27 mouse cellular contexts compared by ENCODE assay signal in the genomic region with DNA sequence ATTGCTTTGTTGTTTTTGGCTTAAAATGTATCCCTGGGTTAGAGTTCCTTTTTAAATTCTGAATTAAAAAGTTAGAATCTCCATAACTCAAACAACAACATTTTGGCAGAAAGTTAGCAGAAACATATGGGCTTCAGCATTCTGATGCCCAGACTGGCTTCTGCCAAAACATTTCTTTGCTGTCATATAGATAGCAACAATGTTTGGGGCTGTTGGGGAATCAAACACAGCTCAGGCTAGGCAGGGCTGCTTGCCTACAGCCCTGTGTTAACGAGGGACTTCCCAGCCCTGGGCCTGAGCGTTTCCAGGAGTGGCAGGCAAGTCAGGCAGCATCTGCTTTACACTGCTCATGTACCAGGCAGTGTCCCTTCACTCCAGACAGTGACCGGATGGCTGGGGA.
A peak's percentile ranks its signal among the peaks of the same experiment; 100 is the strongest.
DNase-seq lines count a peak whose midpoint lies in the region; ATAC-seq and TF ChIP-seq lines count a peak whose summit lies in the region.
"Had no signal": no experiment of that assay in that cellular context is flagged by ENCODE, and none has a peak within 500 bp of the region (broad histone marks: within the 10 kb centered on the region; RNA-seq: fewer than 3 reads in every experiment).

No protein-coding gene starts in this region.

- TF ChIP-seq POLR2A in brain, embryonic 14.5 days (IDR thresholded peaks at IDR 0.05; ENCODE audit: borderline replicate concordance, extremely low read depth, insufficient read depth, insufficient read length, poor library complexity, severe bottlenecking): no peak

- DNase-seq in frontal cortex, postnatal 14 days (ENCODE audit: low spot score in 2 of 2): no peak
- peak; percentile 2 for DNase-seq in lung, embryonic 14.5 days
- DNase-seq in lung, postnatal 14 days: no peak
- DNase-seq in brain, embryonic 14.5 days (ENCODE audit: low read depth): peak; percentile 52
- peak; percentile 74 for DNase-seq in forebrain, postnatal 0 days
- DNase-seq: adrenal gland, adult 2 months; adrenal gland, postnatal 36 days; B cell, adult 2 months; cerebellum, adult 8-10 months; cerebellum, postnatal 36 days; gastrocnemius, postnatal 25 days; heart, adult 11 months; layer of hippocampus, postnatal 36 days; liver, embryonic 13.5 days; lung, adult 18-20 months; lung, postnatal 10 days; retina, postnatal 1 day had no signal

- TF ChIP-seq CTCF in lung, embryonic 14.5 days (IDR thresholded peaks at IDR 0.05; ENCODE audit: low read depth): no peak
- no peak for TF ChIP-seq CTCF in brain, embryonic 14.5 days (IDR thresholded peaks at IDR 0.05; ENCODE audit: borderline replicate concordance, extremely low read depth, insufficient read depth, insufficient read length)
- TF ChIP-seq CTCF in forebrain, postnatal 0 days (IDR thresholded peaks at IDR 0.05; ENCODE audit: low read depth): no peak

- H3K27ac ChIP-seq in lung, embryonic 14.5 days (ENCODE audit: low read depth): no peak overlapping the region
- H3K27ac ChIP-seq in forebrain, postnatal 0 days (ENCODE audit: low read depth, low read length): no peak overlapping the region
- H3K27ac ChIP-seq: embryonic facial prominence, embryonic 12.5 days; heart, embryonic 10.5 days; heart, embryonic 15.5 days; limb, embryonic 10.5 days; limb, embryonic 15.5 days; liver, embryonic 13.5 days; midbrain, embryonic 15.5 days; neural tube, embryonic 15.5 days; stomach, embryonic 15.5 days had no signal

- H3K9ac ChIP-seq in lung, embryonic 14.5 days: no peak overlapping the region
- no peak overlapping the region for H3K9ac ChIP-seq in forebrain, postnatal 0 days
- H3K9ac ChIP-seq: embryonic facial prominence, embryonic 12.5 days; heart, embryonic 15.5 days; limb, embryonic 15.5 days; liver, embryonic 13.5 days; midbrain, embryonic 15.5 days; neural tube, embryonic 15.5 days; stomach, embryonic 15.5 days had no signal

- no peaks in the 10 kb centered on the region for H3K4me1 ChIP-seq in lung, embryonic 14.5 days (ENCODE audit: insufficient read depth)
- no peaks in the 10 kb centered on the region for H3K4me1 ChIP-seq in forebrain, postnatal 0 days (ENCODE audit: insufficient read depth)
- H3K4me1 ChIP-seq: embryonic facial prominence, embryonic 12.5 days; heart, embryonic 10.5 days; heart, embryonic 15.5 days; limb, embryonic 10.5 days; limb, embryonic 15.5 days; liver, embryonic 13.5 days; midbrain, embryonic 15.5 days; neural tube, embryonic 15.5 days; stomach, embryonic 15.5 days had no signal

- no peak overlapping the region for H3K4me2 ChIP-seq in lung, embryonic 14.5 days
- H3K4me2 ChIP-seq in forebrain, postnatal 0 days (ENCODE audit: low read depth): no peak overlapping the region
- H3K4me2 ChIP-seq: embryonic facial prominence, embryonic 12.5 days; heart, embryonic 15.5 days; limb, embryonic 15.5 days; liver, embryonic 13.5 days; midbrain, embryonic 15.5 days; neural tube, embryonic 15.5 days; stomach, embryonic 15.5 days had no signal

- no peaks in the 10 kb centered on the region for H3K36me3 ChIP-seq in lung, embryonic 14.5 days (ENCODE audit: insufficient read depth)
- no peaks in the 10 kb centered on the region for H3K36me3 ChIP-seq in forebrain, postnatal 0 days (ENCODE audit: insufficient read depth)
- H3K36me3 ChIP-seq: embryonic facial prominence, embryonic 12.5 days; heart, embryonic 10.5 days; heart, embryonic 15.5 days; limb, embryonic 10.5 days; limb, embryonic 15.5 days; liver, embryonic 13.5 days; midbrain, embryonic 15.5 days; neural tube, embryonic 15.5 days; stomach, embryonic 15.5 days had no signal

- WGBS in lung, embryonic 14.5 days: 50% methylated on average over 3 of the region's 3 CpGs
- 49% methylated on average over 3 of the region's 3 CpGs for WGBS in forebrain, postnatal 0 days

- H3K27me3 ChIP-seq in lung, embryonic 14.5 days (ENCODE audit: insufficient read depth, low read length): no peaks in the 10 kb centered on the region
- H3K27me3 ChIP-seq in forebrain, postnatal 0 days (ENCODE audit: insufficient read depth, low read length): no peaks in the 10 kb centered on the region; the same call in 1 of the 2 replicates
- H3K27me3 ChIP-seq: embryonic facial prominence, embryonic 12.5 days; heart, embryonic 15.5 days; limb, embryonic 15.5 days; liver, embryonic 13.5 days; midbrain, embryonic 15.5 days; neural tube, embryonic 15.5 days; stomach, embryonic 15.5 days had no signal

- ATAC-seq in frontal cortex, adult (ENCODE audit: low TSS enrichment): peak; percentile 44; the same call in 1 of the 2 replicates
- ATAC-seq in lung, embryonic 14.5 days (ENCODE audit: insufficient read depth): no peak
- peak; percentile 91 for ATAC-seq in forebrain, postnatal 0 days
- ATAC-seq: hindbrain, embryonic 16.5 days; midbrain, embryonic 15.5 days had no signal

- H3K4me3 ChIP-seq in lung, embryonic 14.5 days (ENCODE audit: low read depth, low read length): no peak overlapping the region
- no peak overlapping the region for H3K4me3 ChIP-seq in forebrain, postnatal 0 days (ENCODE audit: low read depth, low read length)
- H3K4me3 ChIP-seq: embryonic facial prominence, embryonic 12.5 days; heart, embryonic 10.5 days; heart, embryonic 15.5 days; limb, embryonic 10.5 days; limb, embryonic 15.5 days; liver, embryonic 13.5 days; midbrain, embryonic 15.5 days; neural tube, embryonic 15.5 days; stomach, embryonic 15.5 days had no signal

- H3K9me3 ChIP-seq in lung, embryonic 14.5 days (ENCODE audit: low read depth, low read length): no peaks in the 10 kb centered on the region
- no peaks in the 10 kb centered on the region for H3K9me3 ChIP-seq in forebrain, postnatal 0 days (ENCODE audit: low read length)
- H3K9me3 ChIP-seq: embryonic facial prominence, embryonic 12.5 days; heart, embryonic 10.5 days; heart, embryonic 15.5 days; limb, embryonic 10.5 days; limb, embryonic 15.5 days; liver, embryonic 13.5 days; midbrain, embryonic 15.5 days; neural tube, embryonic 15.5 days; stomach, embryonic 15.5 days had no signal

Comparison
In these comparisons a context has a peak if more than half of its experiments do, and no peak if none do; other contexts are left out.
1. DNase-seq: peak in lung, embryonic 14.5 days (single experiment), brain, embryonic 14.5 days (single experiment) and forebrain, postnatal 0 days (single experiment); none in frontal cortex, postnatal 14 days (0 of 2) and lung, postnatal 14 days (single experiment).